Mouse (Mus musculus): Measurements from ENCODE around the gene Ralgps2. TPM values are rescaled to one million over a fixed set of nuclear protein-coding genes. Genes with fewer than 3 reads are reported as not detected.

Gene Ralgps2
- 101 TPM for polyA plus RNA-seq (2014; fragmentation: Illumina TruSeq; extraction: RNeasy Lipid Tissue Mini Kit (QIAGEN cat#74804); ENCODE audit: low replicate concordance)

GRCm38 (mm10) chr1:156939251-156940141, at the start of gene Ralgps2:
Gene Ralgps2 (minus strand): TSS chr1:156939626.

GRCm38 (mm10) chr1:156838177-156838576, 101.2 kb downstream of the Ralgps2 start, which contains the start of gene Angptl1:
Gene Angptl1 (plus strand): TSS chr1:156838562.

Other genes with a start within 250 kb of the Ralgps2 start
- 105 TPM for gene Fam20b, start 220.5 kb downstream of the Ralgps2 start, polyA plus RNA-seq (2014; fragmentation: Illumina TruSeq; extraction: RNeasy Lipid Tissue Mini Kit (QIAGEN cat#74804); ENCODE audit: low replicate concordance)
- gene Angptl1, start 101.1 kb downstream of the Ralgps2 start, polyA plus RNA-seq (2014; fragmentation: Illumina TruSeq; extraction: RNeasy Lipid Tissue Mini Kit (QIAGEN cat#74804); ENCODE audit: low replicate concordance), result 7.6 TPM
- not detected for gene Tex35, start 169.1 kb upstream of the Ralgps2 start, polyA plus RNA-seq (2014; fragmentation: Illumina TruSeq; extraction: RNeasy Lipid Tissue Mini Kit (QIAGEN cat#74804); ENCODE audit: low replicate concordance)